Mouse (Mus musculus) brain, embryonic 14.5 days (tissue): ENCODE results near the gene Spdl1.

Experiments
- CTCF ChIP-seq: fragments of 200-500 bp; IDR thresholded peaks from 2 replicates; pipeline ENCODE4 v1.5.1; 2012; ENCODE audit warnings: inconsistent platforms, mild to moderate bottlenecking, moderate library complexity, borderline replicate concordance; ENCODE audit not compliant: insufficient read depth, insufficient read length; ENCODE audit errors: extremely low read depth
- POLR2A ChIP-seq: fragments of 200-500 bp; IDR thresholded peaks from 2 replicates; pipeline ENCODE4 v1.6.1; 2012; ENCODE audit warnings: mild to moderate bottlenecking, inconsistent platforms, borderline replicate concordance; ENCODE audit not compliant: poor library complexity, insufficient read depth, insufficient read length, severe bottlenecking; ENCODE audit errors: extremely low read depth

- TF ChIP-seq POLR2A (no peak), CTCF (no peak)
These were observed 19.1 kb downstream of the Spdl1 start for GRCm38 (mm10) chr11:34814319-34814718.
